Mouse (Mus musculus) lung, embryonic 15.5 days (tissue): ENCODE data around the gene Sgpl1. TPM values are rescaled to one million over a fixed set of nuclear protein-coding genes. Genes with fewer than 3 reads are reported as not detected.
A peak's percentile ranks its signal among the peaks of the same experiment; 100 is the strongest.

Experiments used
- ATAC-seq: fragments of 200-750 bp; cut with Nextera tagmentation; 2 replicates; pipeline ENCODE4 v1.8.0; 2017; ENCODE audit warnings: moderate number of reproducible peaks, borderline replicate concordance; ENCODE audit not compliant: low FRiP score, low TSS enrichment; ENCODE audit errors: extremely low read depth
- H3K27ac ChIP-seq: fragments of 300-500 bp; sonication (generic); 2 replicates; pipeline ENCODE4 v1.5.1; 2015; ENCODE audit warnings: moderate library complexity, mild to moderate bottlenecking, inconsistent platforms
- H3K27me3 ChIP-seq: fragments of 300-500 bp; sonication (generic); 2 replicates; pipeline ENCODE4 v1.6.1; 2015; ENCODE audit warnings: inconsistent platforms
- H3K36me3 ChIP-seq: fragments of 300-500 bp; sonication (generic); 2 replicates; pipeline ENCODE4 v1.6.1; 2015; ENCODE audit warnings: inconsistent platforms
- H3K4me1 ChIP-seq: fragments of 300-500 bp; sonication (generic); 2 replicates; pipeline ENCODE4 v1.6.1; 2015; ENCODE audit warnings: inconsistent platforms
- H3K4me2 ChIP-seq: fragments of 300-500 bp; sonication (generic); 2 replicates; pipeline ENCODE4 v1.6.1; 2015; ENCODE audit warnings: inconsistent platforms, mild to moderate bottlenecking, moderate library complexity
- H3K4me3 ChIP-seq: fragments of 300-500 bp; sonication (generic); 2 replicates; pipeline ENCODE4 v1.5.1; 2015; ENCODE audit warnings: mild to moderate bottlenecking, inconsistent platforms
- H3K9ac ChIP-seq: fragments of 300-500 bp; sonication (generic); 2 replicates; pipeline ENCODE4 v1.6.1; 2015; ENCODE audit warnings: inconsistent platforms
- H3K9me3 ChIP-seq: fragments of 300-500 bp; sonication (generic); 2 replicates; pipeline ENCODE4 v1.6.1; 2016; ENCODE audit warnings: inconsistent platforms
- WGBS: fragments of 180-500 bp; shearing (Covaris S2); methylation state at CpG from one replicate; pipeline ENCODE4 v1.1.7; 2015; 5-methylcytosine and 5-hydroxymethylcytosine counted together
- polyA plus RNA-seq: library from polyadenylated mRNA; unstranded; fragments of >200 nt; fragmentation: Nextera tagmentation; extraction: Ambion mirVana; gene quantifications from 2 replicates; pipeline ENCODE4 v1.2.1, GENCODE M21; 2015

Sgpl1 gene
- polyA plus RNA-seq, 1 experiment from 2014 or later, result 62.7 TPM

GRCm38 (mm10) chr10:61075607-61076006 is 71.9 kb downstream of the Sgpl1 start:
- Histone ChIP-seq H3K36me3 (no peaks in the 10 kb centered on the region), H3K4me2 (no peak overlapping the region), H3K27ac (no peak overlapping the region), H3K27me3 (no peaks in the 10 kb centered on the region), H3K4me1 (peaks cover 8% of the 10 kb centered on the region; the same call in 1 of the 2 replicates), H3K9me3 (no peaks in the 10 kb centered on the region), H3K9ac (no peak overlapping the region), H3K4me3 (no peak overlapping the region)
- 83% methylated on average over 3 of the region's 3 CpGs for whole genome bisulfite sequencing
- ATAC-seq, result no peak

GRCm38 (mm10) chr10:61074643-61075042 is 72.9 kb downstream of the Sgpl1 start:
- Histone ChIP-seq H3K9ac (no peak overlapping the region), H3K36me3 (no peaks in the 10 kb centered on the region), H3K9me3 (no peaks in the 10 kb centered on the region), H3K27ac (no peak overlapping the region), H3K4me1 (no peaks in the 10 kb centered on the region; the same call in 1 of the 2 replicates), H3K4me3 (no peak overlapping the region), H3K4me2 (no peak overlapping the region), H3K27me3 (no peaks in the 10 kb centered on the region)
- ATAC-seq, result no peak
- WGBS, result 0% methylated on average over 1 of the region's 1 CpGs

- Histone ChIP-seq H3K4me3 (no peak overlapping the region), H3K36me3 (no peaks in the 10 kb centered on the region), H3K27me3 (no peaks in the 10 kb centered on the region), H3K9me3 (no peaks in the 10 kb centered on the region), H3K27ac (no peak overlapping the region), H3K4me1 (peaks cover 11% of the 10 kb centered on the region), H3K9ac (no peak overlapping the region), H3K4me2 (no peak overlapping the region)
- 16% methylated on average over 16 of the region's 16 CpGs for WGBS
- no peak for ATAC-seq
Measured at GRCm38 (mm10) chr10:61072324-61072723, 75.2 kb downstream of the Sgpl1 start.

GRCm38 (mm10) chr10:61069248-61069647 is 78.3 kb downstream of the Sgpl1 start:
- WGBS, result 22% methylated on average over 13 of the region's 13 CpGs
- H3K4me2 ChIP-seq, result peak overlapping the region; percentile 8; the same call in 1 of the 2 replicates
- no peak overlapping the region for H3K9ac ChIP-seq
- H3K4me3 ChIP-seq, result no peak overlapping the region
- H3K9me3 ChIP-seq, result no peaks in the 10 kb centered on the region
- ATAC-seq, result no peak; the same call in 1 of the 2 replicates
- no peaks in the 10 kb centered on the region for H3K27me3 ChIP-seq
- peaks cover 22% of the 10 kb centered on the region for H3K4me1 ChIP-seq
- no peak overlapping the region for H3K27ac ChIP-seq
- H3K36me3 ChIP-seq, result no peaks in the 10 kb centered on the region

- Histone ChIP-seq H3K4me2 (peak overlapping the region; percentile 26; the same call in 1 of the 2 replicates), H3K27ac (no peak overlapping the region; the same call in 1 of the 2 replicates), H3K36me3 (no peaks in the 10 kb centered on the region), H3K9ac (no peak overlapping the region), H3K4me1 (peaks cover 22% of the 10 kb centered on the region), H3K27me3 (no peaks in the 10 kb centered on the region), H3K4me3 (no peak overlapping the region), H3K9me3 (no peaks in the 10 kb centered on the region)
- ATAC-seq, result 0 out of 2 replicates have a peak, but pooled peaks have one; percentile 32
- WGBS, result 7% methylated on average over 8 of the region's 8 CpGs
Measured at GRCm38 (mm10) chr10:61068436-61069192, 78.9 kb downstream of the Sgpl1 start.

- H3K9ac ChIP-seq, result no peak overlapping the region
- H3K27ac ChIP-seq, result 0 out of 2 replicates have a peak overlapping the region, but pooled peaks have one; percentile 0
- WGBS, result 51% methylated on average over 13 of the region's 13 CpGs
- peaks cover 22% of the 10 kb centered on the region for H3K4me1 ChIP-seq
- H3K27me3 ChIP-seq, result no peaks in the 10 kb centered on the region
- H3K4me2 ChIP-seq, result no peak overlapping the region
- no peaks in the 10 kb centered on the region for H3K9me3 ChIP-seq
- peak; percentile 37; the same call in 1 of the 2 replicates for ATAC-seq
- no peaks in the 10 kb centered on the region for H3K36me3 ChIP-seq
- no peak overlapping the region for H3K4me3 ChIP-seq
Measured at GRCm38 (mm10) chr10:61065287-61066005, 82.1 kb downstream of the Sgpl1 start.

GRCm38 (mm10) chr10:61064635-61065034 is 82.9 kb downstream of the Sgpl1 start:
- no peaks in the 10 kb centered on the region for H3K27me3 ChIP-seq
- H3K9ac ChIP-seq, result no peak overlapping the region
- no peak; the same call in 1 of the 2 replicates for ATAC-seq
- H3K9me3 ChIP-seq, result no peaks in the 10 kb centered on the region
- H3K4me3 ChIP-seq, result no peak overlapping the region
- H3K4me1 ChIP-seq, result peaks cover 30% of the 10 kb centered on the region
- no peaks in the 10 kb centered on the region for H3K36me3 ChIP-seq
- no peak overlapping the region for H3K4me2 ChIP-seq
- 22% methylated on average over 8 of the region's 8 CpGs for WGBS
- no peak overlapping the region for H3K27ac ChIP-seq

DNA sequence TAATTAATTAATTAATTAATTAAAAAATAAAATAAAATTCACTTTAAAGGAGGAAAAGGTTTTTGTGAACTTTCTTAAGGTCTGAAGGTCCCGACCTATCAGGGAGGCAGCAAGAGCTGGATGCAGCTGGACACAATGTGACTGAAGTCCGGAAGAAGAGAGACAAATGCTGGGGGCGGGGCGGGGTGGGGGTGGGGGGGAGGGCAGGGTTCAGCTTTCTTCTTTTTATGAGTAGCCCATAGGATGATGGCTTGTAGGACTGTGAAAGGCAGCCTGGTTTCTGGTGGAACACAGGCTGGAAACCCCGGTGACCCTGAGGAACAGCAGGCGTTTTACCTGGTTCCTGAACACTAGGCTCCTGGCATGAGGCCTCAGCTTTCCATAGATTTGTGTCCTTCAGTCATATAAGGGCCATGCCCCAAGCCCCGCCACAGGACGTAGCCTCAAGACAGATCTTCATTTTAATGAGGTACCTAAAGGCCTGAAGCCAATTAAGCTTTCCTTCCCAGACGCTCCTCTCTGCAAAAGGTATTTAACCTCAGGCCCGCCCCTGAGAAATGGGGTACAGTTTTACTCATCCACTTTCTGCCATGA is 84.1 kb downstream of the Sgpl1 start:
- WGBS, result 81% methylated on average over 10 of the region's 10 CpGs

DNA sequence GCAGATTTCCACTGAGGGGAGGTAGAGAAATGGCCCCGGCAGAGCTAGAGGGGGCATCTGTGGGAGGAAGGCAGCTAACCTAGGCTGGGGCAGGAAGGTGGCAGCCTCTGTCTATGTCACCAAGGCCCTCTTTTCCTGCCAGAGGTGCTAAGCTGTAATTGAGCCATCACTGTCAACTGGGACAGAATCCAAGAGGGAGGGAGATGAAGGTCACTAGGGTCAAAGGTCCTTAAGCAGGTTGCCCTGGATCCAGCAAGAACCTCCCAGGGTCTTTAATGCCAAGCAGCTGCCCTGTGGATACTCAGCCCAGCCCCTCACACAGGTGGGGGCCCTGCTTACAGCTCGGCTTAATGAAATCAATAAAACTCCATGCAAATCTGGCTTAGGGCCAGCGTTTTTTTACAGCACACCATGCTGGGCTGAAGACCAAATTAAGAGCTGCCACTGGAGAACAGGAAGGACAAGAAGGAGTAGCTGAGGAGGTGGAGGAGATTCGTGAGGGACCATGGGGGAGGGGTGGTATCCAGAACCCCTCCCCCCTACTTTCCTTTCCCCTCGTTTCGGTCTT is 87.9 kb downstream of the Sgpl1 start:
- H3K4me1 ChIP-seq, result peaks cover 11% of the 10 kb centered on the region
- no peaks in the 10 kb centered on the region for H3K9me3 ChIP-seq
- no peaks in the 10 kb centered on the region for H3K36me3 ChIP-seq
- no peak overlapping the region for H3K27ac ChIP-seq
- H3K4me2 ChIP-seq, result no peak overlapping the region
- H3K9ac ChIP-seq, result no peak overlapping the region
- ATAC-seq, result no peak
- WGBS, result 24% methylated on average over 6 of the region's 6 CpGs
- no peak overlapping the region for H3K4me3 ChIP-seq
- no peaks in the 10 kb centered on the region for H3K27me3 ChIP-seq

More for the DNA sequence above, 84.1 kb downstream of the Sgpl1 start:
- no peak overlapping the region for H3K4me3 ChIP-seq
- H3K27me3 ChIP-seq, result no peaks in the 10 kb centered on the region
- no peak overlapping the region for H3K4me2 ChIP-seq
- H3K36me3 ChIP-seq, result no peaks in the 10 kb centered on the region
- H3K27ac ChIP-seq, result no peak overlapping the region
- H3K9ac ChIP-seq, result no peak overlapping the region
- peaks cover 24% of the 10 kb centered on the region for H3K4me1 ChIP-seq
- no peak for ATAC-seq
- H3K9me3 ChIP-seq, result no peaks in the 10 kb centered on the region

DNA sequence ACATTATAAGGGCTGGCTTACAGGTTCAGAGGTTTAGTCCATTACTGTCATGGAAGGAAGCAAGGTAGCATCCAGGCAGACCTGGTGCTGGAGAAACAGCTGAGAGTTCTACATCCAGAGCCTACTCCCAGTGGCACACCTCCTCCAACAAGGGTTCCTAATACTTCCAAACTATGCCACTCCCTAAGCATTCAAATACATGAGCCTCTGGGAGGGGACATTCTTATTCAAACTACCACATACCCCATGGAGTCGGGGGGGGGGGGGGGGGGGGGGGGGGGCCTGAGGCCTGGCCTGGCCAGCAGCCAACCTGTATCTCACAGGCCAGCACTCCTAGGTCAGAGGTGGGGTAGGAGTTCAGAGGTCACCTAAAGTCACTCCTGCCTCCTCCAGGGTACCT is 88.4 kb downstream of the Sgpl1 start:
- Histone ChIP-seq H3K4me3 (no peak overlapping the region), H3K9me3 (no peaks in the 10 kb centered on the region), H3K9ac (no peak overlapping the region), H3K27me3 (no peaks in the 10 kb centered on the region), H3K4me1 (peaks cover 11% of the 10 kb centered on the region), H3K36me3 (no peaks in the 10 kb centered on the region), H3K4me2 (no peak overlapping the region), H3K27ac (no peak overlapping the region)
- ATAC-seq, result no peak
- WGBS, result no CpG with 5 or more reads among the region's 1 CpGs

GRCm38 (mm10) chr10:61056661-61057060 is 90.8 kb downstream of the Sgpl1 start:
- no peak for ATAC-seq
- H3K4me2 ChIP-seq, result no peak overlapping the region
- WGBS, result 91% methylated on average over 7 of the region's 7 CpGs

More at GRCm38 (mm10) chr10:61056661-61057060, 90.8 kb downstream of the Sgpl1 start:
- Histone ChIP-seq H3K36me3 (no peaks in the 10 kb centered on the region), H3K27ac (no peak overlapping the region), H3K9me3 (no peaks in the 10 kb centered on the region), H3K27me3 (no peaks in the 10 kb centered on the region; the same call in 1 of the 2 replicates), H3K4me1 (peaks cover 11% of the 10 kb centered on the region), H3K4me3 (no peak overlapping the region), H3K9ac (no peak overlapping the region)
